Comparison of ENCODE assay signal across 8 mouse cellular contexts in genomic region chr2:119897090-119897732, GRCm38 (mm10). TPM values are rescaled to one million over a fixed set of nuclear protein-coding genes. Genes with fewer than 3 reads are reported as not detected.
DNase-seq lines count a peak whose midpoint lies in the region; ATAC-seq lines count a peak whose summit lies in the region.

TSS of gene Mga (plus strand) at chr2:119897228.

- no peaks in the 10 kb centered on the region for H3K9me3 ChIP-seq in hindbrain, embryonic 12.5 days (replicated peaks)

- H3K4me2 ChIP-seq in hindbrain, embryonic 12.5 days (replicated peaks): peak within 1 kb of the TSS; percentile 92

- no peaks in the 10 kb centered on the region for H3K27me3 ChIP-seq in hindbrain, embryonic 12.5 days

- H3K9ac ChIP-seq in hindbrain, embryonic 12.5 days: peak within 1 kb of the TSS; percentile 62

- DNase-seq in NIH3T3 (ENCODE audit: low read depth): peak; percentile 100
- DNase-seq in cerebellum, postnatal 10 days: peak; percentile 98 to 99
- peak; percentile 92 to 95 for DNase-seq in frontal cortex, postnatal 10 days (ENCODE audit: low spot score in 2 of 2)
- peak; percentile 94 to 96 for DNase-seq in layer of hippocampus, postnatal 14 days (ENCODE audit: low spot score in 2 of 2)
- peak; percentile 98 for DNase-seq in lung, postnatal 14 days
- DNase-seq in retina, adult 2 months (ENCODE audit: low read depth, low spot score): peak; percentile 92
- DNase-seq in thymus, postnatal 36 days: peak; percentile 96 to 97

- H3K36me3 ChIP-seq in hindbrain, embryonic 12.5 days: no peaks in the 10 kb centered on the region

- ATAC-seq in hindbrain, embryonic 12.5 days (ENCODE audit: low FRiP score): peak; percentile 97

- H3K4me1 ChIP-seq in hindbrain, embryonic 12.5 days: peaks cover 16% of the 10 kb centered on the region

- WGBS in hindbrain, embryonic 12.5 days: under 1% methylated on average over 58 of the region's 58 CpGs

- H3K27ac ChIP-seq in hindbrain, embryonic 12.5 days: peak within 1 kb of the TSS; percentile 67

- H3K4me3 ChIP-seq in hindbrain, embryonic 12.5 days: peak within 1 kb of the TSS; percentile 52

RNA-seq across cellular contexts. Expression of gene Mga, which starts in this region (rescaled TPM):
- polyA plus RNA-seq in hindbrain, embryonic 12.5 days (2016; fragmentation: Nextera tagmentation; extraction: Ambion mirVana): 40.1 and 42.4 TPM in 2 replicates
- 10 to 100 TPM; 61.0 to 61.7 TPM for total RNA-seq in layer of hippocampus, postnatal 14 days (2021)

Comparison
In these comparisons a context has a peak if more than half of its experiments do, and no peak if none do; other contexts are left out.
1. Peak in every context shown above with its lines: DNase-seq, ATAC-seq, H3K4me3 ChIP-seq and H3K27ac ChIP-seq.